Mouse (Mus musculus) B cell, adult (primary cell): Measurements from ENCODE around the gene Brinp1. TPM values are rescaled to one million over a fixed set of nuclear protein-coding genes. Genes with fewer than 3 reads are reported as not detected.

Experiments
- total RNA-seq: library from RNA; stranded (reverse); gene quantifications from 4 replicates; pipeline ENCODE4 v1.2.4, GENCODE M21; 2023; ENCODE audit not compliant: inconsistent age

Brinp1 gene
- total RNA-seq = not detected in 4 replicates

DNA sequence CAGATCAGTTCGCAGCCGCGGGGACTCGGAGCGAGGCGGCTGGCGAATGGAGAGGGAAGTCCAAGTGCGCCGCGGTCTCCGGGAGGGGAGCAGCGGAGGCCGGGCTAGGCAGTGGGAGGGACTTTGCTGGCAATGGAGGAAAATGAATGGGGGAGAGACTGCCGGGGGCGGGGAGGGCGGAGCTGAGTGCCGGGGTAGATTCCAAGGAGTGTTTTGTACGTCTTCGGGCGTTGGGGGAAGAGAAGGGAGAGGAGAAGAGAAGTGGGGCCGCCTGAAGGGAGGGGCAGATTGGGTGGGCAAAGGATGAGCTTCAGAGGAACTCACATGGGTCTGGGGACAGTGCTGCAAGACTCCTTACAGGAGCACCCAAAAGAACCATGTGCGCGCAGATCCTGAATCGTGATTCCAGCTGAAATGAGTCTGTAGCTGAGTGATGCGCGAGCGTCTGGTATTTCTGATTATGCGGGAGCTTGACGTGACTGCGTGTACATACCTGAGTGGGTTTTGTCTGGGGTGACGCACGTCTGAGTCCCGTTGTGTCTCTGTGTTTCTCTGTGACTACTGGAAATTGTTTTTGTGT, at the start of gene Brinp1:
Brinp1 (minus strand) TSS at position 76 of the 580 bp plus-strand sequence.

